Mouse (Mus musculus) lung, adult 2 months (tissue): ENCODE data around the gene Hoxd8. TPM values are rescaled to one million over a fixed set of nuclear protein-coding genes. Genes with fewer than 3 reads are reported as not detected.

ENCODE experiments used
- DNase-seq: peaks from one replicate; pipeline ENCODE4 v3.0.0; 2022
- H3K4me1 ChIP-seq: fragments of 200-500 bp; 2 replicates; pipeline ENCODE4 v1.6.1; 2011; ENCODE audit warnings: low read length; ENCODE audit not compliant: control insufficient read depth, insufficient read depth
- H3K4me3 ChIP-seq: fragments of 200-500 bp; replicated peaks from 2 replicates; pipeline ENCODE3; 2011; ENCODE audit warnings: low read depth, mild to moderate bottlenecking, control low read depth, low read length; ENCODE audit errors: extremely low read depth
- CTCF ChIP-seq: fragments of 200-500 bp; IDR thresholded peaks from 2 replicates; pipeline ENCODE4 v1.5.1; 2011; ENCODE audit warnings: mild to moderate bottlenecking, low read length, control low read depth; ENCODE audit not compliant: insufficient read depth
- POLR2A ChIP-seq: fragments of 200-500 bp; IDR thresholded peaks from 2 replicates; pipeline ENCODE4 v1.6.1; 2011; ENCODE audit warnings: low read depth, mild to moderate bottlenecking, control low read depth, low read length, borderline replicate concordance; ENCODE audit errors: extremely low read depth
- WGBS: fragments of 180-500 bp; shearing (Covaris S2); methylation state at CpG from one replicate; pipeline ENCODE4 v1.1.7; 2018; 5-methylcytosine and 5-hydroxymethylcytosine counted together
- polyA plus RNA-seq: library from polyadenylated mRNA; depleted of rRNA; stranded (reverse); fragments of >200 nt; gene quantifications from 2 replicates; pipeline ENCODE4 v1.2.3, GENCODE M21; 2012

Gene Hoxd8
- polyA plus RNA-seq, 1 experiment = 0.67 TPM

DNA sequence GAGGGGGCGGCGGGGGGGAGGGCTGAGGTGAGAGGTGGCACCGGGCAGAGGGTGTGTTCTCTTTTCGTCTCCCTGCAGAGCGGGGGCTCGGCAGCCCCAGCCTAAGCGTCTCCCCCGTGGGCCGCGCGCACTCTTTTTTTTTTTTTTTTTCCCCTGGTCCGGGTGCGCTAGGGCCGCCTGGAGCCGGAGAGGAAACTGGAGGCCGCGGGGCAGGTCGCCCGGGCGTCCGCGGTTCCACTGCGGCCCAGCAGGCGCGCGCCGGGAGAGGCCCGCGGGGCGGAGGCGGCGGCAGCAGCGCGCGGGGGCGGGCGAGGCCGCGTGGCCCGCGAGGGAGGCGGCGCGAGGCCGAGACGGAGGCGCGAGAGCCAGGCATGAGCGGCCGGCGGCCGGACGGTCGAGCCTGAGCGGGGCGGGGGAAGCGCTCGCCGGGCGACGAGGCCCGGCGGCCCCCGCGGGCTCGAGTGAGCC, 618 bp downstream of the Hoxd8 start:
- no peak for DNase-seq
- under 1% methylated on average over 64 of the region's 66 CpGs for WGBS
- Histone ChIP-seq H3K4me1 (no peaks in the 10 kb centered on the region), H3K4me3 (no peak overlapping the region)
- TF ChIP-seq POLR2A (no peak), CTCF (no peak)

DNA sequence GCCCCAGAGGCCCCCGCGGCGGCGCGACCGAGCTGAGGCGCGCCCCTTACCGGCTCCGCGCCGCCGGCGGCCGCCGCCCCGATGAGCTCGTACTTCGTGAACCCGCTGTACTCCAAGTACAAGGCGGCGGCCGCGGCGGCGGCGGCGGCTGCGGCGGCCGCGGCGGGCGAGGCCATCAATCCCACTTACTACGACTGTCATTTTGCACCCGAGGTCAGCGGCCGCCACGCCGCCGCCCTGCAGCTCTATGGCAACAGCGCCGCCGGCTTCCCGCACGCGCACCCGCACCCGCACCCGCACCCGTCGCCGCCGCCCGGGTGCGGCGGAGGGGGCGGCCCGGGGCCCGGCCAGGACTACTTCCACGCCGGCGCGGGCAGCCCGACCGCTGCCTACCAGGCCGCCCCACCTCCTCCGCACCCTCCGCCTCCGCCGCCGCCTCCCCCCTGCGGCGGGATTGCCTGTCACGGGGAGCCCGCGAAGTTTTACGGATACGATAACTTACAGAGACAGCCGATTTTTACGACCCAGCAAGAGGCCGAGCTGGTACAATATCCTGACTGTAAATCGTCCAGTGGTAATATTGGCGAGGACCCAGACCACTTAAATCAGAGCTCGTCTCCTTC, 1.2 kb downstream of the Hoxd8 start:
- WGBS = 3% methylated on average over 82 of the region's 85 CpGs
- Histone ChIP-seq H3K4me3 (no peak overlapping the region), H3K4me1 (no peaks in the 10 kb centered on the region)
- no peak for DNase-seq
- TF ChIP-seq CTCF = no peak
- TF ChIP-seq POLR2A = no peak

DNA sequence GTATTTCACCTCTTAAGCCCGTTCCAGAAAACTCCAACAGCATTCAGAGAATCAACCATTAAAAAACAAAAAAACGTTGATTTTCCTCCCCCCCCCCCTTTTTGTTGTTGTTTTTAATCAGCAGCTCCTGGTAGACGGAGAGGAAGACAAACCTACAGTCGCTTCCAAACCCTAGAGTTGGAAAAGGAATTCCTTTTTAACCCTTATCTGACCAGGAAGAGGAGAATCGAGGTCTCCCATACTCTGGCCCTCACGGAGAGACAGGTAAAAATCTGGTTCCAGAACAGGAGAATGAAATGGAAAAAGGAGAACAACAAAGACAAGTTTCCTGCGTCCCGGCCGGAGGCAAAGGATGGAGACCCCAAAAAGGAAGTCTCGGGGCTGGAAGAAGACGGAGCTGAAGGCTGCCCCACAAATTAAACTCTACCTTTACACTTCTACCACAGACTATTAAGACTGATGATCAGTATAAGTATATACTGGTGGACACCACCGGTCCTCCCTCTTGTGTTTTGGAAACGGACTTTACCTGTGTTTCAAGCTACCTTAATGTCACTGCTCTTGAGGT, 2.1 kb downstream of the Hoxd8 start:
- no peak for DNase-seq
- TF ChIP-seq CTCF (no peak), POLR2A (no peak)
- Histone ChIP-seq H3K4me1 (no peaks in the 10 kb centered on the region), H3K4me3 (no peak overlapping the region)
- 6% methylated on average over 13 of the region's 13 CpGs for whole genome bisulfite sequencing

DNA sequence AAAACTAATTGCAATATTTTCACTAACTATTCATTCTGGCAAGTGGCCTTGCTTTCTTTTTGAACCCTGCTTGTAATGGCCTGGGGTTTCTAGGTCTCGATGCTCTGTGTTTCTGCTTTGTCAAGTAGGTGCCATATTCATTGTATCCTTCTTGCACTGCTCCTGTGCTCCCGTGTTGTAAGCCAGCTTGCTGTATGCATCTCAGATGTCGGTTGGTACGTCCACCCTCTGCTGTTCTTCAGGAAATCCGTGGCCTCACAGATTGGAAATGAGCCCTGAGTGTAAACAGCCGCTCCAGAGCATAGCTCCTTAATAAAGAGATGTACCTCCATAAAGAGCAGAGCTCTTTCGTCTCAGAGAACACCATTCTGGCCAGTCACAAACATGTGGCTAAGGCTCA, 3.2 kb downstream of the Hoxd8 start:
- H3K4me3 ChIP-seq = no peak overlapping the region
- no peaks in the 10 kb centered on the region for H3K4me1 ChIP-seq
- 27% methylated on average over 7 of the region's 7 CpGs for WGBS
- TF ChIP-seq POLR2A (no peak), CTCF (no peak)
- DNase-seq = no peak

DNA sequence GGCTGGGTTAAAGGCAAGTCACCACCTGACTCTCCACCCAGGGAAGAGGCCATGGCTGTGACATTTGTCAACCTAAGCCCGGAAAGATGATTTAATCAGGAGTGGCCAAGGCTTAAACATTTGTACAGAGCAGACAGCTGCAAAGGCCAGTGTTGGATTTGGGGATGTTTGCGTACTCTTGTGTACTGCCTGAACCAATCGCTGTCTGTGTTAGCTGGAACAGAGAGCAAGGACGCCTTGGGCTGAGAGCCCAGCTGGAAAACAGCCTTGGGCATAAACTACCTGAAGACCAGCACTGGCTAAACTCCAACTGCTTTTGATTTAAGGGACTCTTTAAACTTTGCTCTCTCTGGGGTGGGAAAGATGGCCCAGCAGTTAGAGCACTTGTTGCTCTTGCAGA, 4.3 kb downstream of the Hoxd8 start:
- no peak for DNase-seq
- no peak overlapping the region for H3K4me3 ChIP-seq
- 21% methylated on average over 4 of the region's 4 CpGs for WGBS
- no peaks in the 10 kb centered on the region for H3K4me1 ChIP-seq
- no peak for TF ChIP-seq CTCF
- TF ChIP-seq POLR2A = no peak

DNA sequence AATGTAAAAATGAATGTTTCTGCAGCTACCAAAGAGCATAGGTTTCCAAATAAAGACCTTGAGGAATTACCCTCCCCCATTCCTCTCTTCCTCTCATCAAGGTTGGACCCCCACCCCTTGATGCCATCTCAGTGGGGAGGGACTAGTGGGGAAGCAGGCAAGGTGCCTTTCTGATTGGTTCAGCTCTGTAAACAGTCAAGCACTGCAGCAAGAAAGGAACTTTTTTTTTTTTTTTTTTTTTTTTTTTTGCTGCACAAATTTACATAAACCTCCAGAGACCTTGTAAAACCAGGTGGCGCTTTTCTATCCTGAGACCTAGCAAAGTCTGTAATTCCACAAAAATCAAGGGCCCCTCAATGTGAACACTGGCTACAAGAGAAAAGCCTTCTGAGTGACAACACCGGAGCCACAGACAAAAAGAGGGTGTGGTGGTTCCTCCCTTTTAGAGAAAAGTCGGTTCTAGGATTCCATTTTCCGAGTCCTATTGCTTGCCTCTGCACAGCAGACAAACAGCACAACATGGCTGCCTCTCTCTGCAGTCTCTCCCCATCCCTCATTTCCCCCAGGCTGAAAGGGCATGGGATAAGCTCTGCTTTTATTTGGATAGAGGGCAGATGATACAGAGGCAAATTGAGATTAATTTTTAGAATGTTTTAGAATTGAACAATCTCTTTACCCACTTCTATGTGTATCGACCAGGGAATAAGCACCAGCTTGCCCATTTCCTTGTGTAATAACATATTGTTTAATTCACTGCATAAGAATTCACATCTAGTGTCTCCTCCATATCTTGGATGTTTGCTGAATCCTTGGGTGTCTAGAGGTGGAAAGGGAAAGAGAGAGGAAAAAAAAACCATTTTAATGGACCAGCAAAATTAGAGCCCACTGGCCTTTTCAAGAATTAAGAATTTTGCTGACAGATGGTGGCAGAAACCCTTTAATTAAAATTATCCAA, 5.3 kb downstream of the Hoxd8 start:
- TF ChIP-seq CTCF (no peak), POLR2A (no peak)
- H3K4me1 ChIP-seq = no peaks in the 10 kb centered on the region
- no peak overlapping the region for H3K4me3 ChIP-seq
- WGBS = 13% methylated on average over 5 of the region's 5 CpGs
- DNase-seq = no peak

DNA sequence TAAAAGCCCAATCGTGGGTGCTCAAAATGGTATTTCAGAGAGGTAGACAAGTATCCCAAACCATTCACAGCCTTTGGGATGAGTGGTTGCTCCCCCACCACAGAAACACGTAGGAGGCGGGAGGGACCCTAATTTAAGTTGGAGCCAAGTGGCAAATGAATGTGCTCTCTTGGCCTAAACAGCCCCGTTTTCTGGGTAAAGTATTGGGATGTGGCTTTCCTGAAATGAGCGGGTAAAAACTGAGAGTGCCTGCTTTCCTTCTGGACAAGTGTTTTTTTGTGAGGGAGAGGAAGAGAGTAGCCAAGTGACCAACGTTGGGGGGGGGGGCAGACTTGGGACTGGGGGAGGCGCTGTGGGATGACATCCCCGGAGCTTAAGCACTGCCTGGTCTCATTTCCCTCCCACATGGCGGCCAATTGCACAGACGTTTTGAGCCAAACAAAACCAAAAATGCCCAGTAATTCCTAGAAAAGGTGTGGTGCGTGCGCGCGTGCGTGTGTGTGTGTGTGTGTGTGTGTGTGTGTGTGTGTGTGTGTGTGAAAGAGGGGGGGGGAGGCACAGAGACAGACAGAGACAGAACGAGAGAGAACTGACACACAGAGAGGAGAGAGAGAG, 6.6 kb downstream of the Hoxd8 start:
- TF ChIP-seq POLR2A = no peak
- no peak for TF ChIP-seq CTCF
- no peak overlapping the region for H3K4me3 ChIP-seq

DNA sequence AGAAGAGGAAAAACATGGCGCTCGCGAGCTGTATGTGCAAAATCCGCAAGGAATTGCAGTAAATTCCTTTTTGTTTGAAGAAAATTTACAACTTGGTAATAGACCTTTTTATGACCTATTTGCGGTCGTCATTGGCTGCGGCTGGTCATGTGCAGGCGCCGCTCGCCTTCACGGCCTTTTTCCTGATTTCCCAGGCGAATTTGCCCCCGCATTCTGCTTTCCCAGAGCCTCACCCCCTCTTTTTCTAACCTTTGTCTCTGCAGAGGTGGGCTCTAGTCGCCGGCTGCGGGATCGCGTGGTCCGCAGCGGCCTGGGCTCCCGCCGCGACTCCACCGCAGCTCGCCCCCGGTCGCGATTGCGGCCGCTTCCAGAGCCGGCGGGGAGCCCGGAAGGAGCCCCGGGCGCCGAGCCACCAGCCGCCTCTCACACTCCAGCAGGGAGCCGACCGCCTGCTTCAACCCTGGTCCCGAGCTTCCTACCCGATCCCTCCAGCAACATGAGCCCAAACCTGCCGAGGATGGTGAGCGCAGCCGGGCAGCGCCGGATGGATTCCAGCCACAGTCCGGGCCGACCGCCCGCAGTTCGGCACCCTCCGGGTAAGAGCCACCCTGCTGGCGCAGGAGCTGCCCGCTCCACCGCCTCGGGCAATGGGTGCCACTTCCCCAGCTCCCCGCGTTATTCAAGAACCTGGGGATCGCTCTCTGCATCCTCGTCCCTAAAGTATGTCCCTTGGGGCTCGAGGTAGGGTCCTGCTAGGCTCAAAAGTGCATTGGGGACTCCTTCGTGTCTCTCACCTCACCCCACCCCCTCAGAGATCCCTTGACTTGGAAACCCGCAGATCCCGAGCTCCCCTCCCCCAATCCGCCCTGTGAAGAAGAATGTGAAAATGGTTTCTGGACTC, 7.6 kb downstream of the Hoxd8 start, which contains the start of the genes Hoxd3 and Hoxd4:
TSS of gene Hoxd3 (plus strand) at position 207 of the 901 bp plus-strand sequence.
TSS of gene Hoxd4 (plus strand) at position 209 of the 901 bp plus-strand sequence.
- WGBS = 3% methylated on average over 65 of the region's 65 CpGs
- no peak for TF ChIP-seq CTCF
- TF ChIP-seq POLR2A = no peak
- DNase-seq = no peak
- H3K4me3 ChIP-seq = no peak within 1 kb of the TSS
- H3K4me1 ChIP-seq = no peaks in the 10 kb centered on the region

More for the DNA sequence above, 6.6 kb downstream of the Hoxd8 start:
- H3K4me1 ChIP-seq = no peaks in the 10 kb centered on the region
- WGBS = 5% methylated on average over 16 of the region's 16 CpGs
- no peak for DNase-seq
